Mouse (Mus musculus) embryo, embryonic 11.5 days (tissue): Measurements from ENCODE around the gene Chn2.

ENCODE experiments used
- DNase-seq: peaks from one replicate; pipeline ENCODE4 v3.0.0-alpha.2; 2012; ENCODE audit warnings: low read depth, low spot score

The Chn2 gene

GRCm38 (mm10) chr6:54333652-54334396, 294.5 kb downstream of the Chn2 start:
- DNase-seq, result no peak

GRCm38 (mm10) chr6:54337321-54337720, 298.0 kb downstream of the Chn2 start:
- no peak for DNase-seq

- DNase-seq, result no peak
These were observed 301.8 kb downstream of the Chn2 start for GRCm38 (mm10) chr6:54341133-54341532.

- no peak for DNase-seq
These were observed 302.9 kb downstream of the Chn2 start for GRCm38 (mm10) chr6:54342223-54342622.
